Mouse (Mus musculus): ENCODE data around the gene Prep.

DNA sequence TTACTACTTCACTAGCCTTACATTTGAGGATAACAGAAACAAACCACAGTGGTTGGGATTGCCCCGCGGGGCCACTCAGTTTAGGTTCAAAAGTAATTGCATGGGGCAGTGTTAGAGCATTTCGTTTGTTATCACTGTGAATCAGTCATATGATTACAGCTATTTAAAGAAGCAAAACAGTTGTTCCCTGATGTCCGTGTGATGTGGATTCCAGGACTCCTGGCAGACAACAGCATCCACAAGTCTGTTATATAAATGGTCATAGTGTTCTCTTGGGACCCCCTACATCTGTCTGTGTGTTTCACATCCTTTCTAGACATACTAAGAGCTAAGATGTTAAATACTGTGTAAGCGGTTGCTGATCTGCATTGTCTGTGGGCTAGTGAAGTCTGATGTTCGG, 43.0 kb downstream of the Prep start:
- TF ChIP-seq CTCF (IDR thresholded peaks at IDR 0.05; ENCODE audit: control insufficient read depth, insufficient read depth, low read length): no peak
- TF ChIP-seq POLR2A (IDR thresholded peaks at IDR 0.05; ENCODE audit: borderline replicate concordance, control insufficient read depth, low read depth, low read length): no peak

Data from bone marrow, adult 2 months (tissue).